Mouse (Mus musculus) mature B cell (primary cell): Measurements from ENCODE around the gene C1qtnf9.

Experiments
- in situ Hi-C: fragments of 300-500 bp; cut with MboI; formaldehyde crosslinking; loops from 2 replicates; pipeline ENCODE4 v1.14.3; 2019

Gene C1qtnf9

GRCm38 (mm10) chr14:60784427-60785315 is 16.7 kb downstream of the C1qtnf9 start, which contains the start of gene Mipep:
Mipep (plus strand) TSS chr14:60784573.
- in situ Hi-C loops, result no loop called here

- in situ Hi-C loops, result loop anchor here (10.0 kb wide), 1 partner anchor 505 kb away; no protein-coding TSS in a partner anchor
Observed at GRCm38 (mm10) chr14:60790103-60790502, 22.2 kb downstream of the C1qtnf9 start.

GRCm38 (mm10) chr14:60796600-60797322 is 28.8 kb downstream of the C1qtnf9 start:
- in situ Hi-C loops, result loop anchor here (10.0 kb wide), 1 partner anchor 498 kb away; no protein-coding TSS in a partner anchor

DNA sequence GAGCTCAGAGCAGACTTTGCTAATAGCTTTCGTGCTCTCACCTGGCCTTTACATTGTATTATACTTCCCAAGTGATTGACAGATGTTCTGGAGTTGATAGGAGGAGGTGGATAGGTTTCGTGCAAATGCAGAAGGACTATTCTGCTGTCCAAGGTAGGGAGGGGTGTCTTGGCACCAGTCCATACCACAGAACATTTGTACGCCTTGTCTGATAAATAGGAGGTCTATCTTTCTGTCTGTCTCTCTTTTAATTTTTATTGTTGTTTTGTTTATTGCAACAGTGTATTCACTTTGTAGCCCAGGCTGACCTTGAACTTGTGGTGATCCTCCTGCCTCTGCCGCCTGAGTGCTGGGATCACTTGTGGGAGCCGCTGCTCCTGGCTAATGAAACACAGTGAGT is 29.7 kb downstream of the C1qtnf9 start:
- in situ Hi-C loops, result loop anchor here (10.0 kb wide), 1 partner anchor 497 kb away; no protein-coding TSS in a partner anchor

DNA sequence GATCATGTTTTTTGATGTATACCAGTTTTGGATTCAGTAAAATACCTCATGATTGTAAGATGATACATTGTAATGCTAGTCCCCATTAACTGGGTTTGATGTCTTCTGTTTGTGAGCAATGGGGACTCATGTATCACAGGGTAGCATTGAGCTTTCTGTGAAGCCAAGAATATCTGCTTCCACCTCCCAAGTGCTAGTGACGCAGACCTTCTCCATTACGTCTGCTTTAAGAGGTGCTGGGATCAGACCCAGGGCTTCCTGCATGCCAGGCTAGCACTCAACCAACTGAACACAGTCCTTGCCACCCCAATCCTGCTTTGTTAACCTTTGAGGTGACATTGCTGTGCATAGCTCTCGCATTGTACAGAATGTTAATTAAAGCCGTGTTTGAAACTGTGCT is 30.8 kb downstream of the C1qtnf9 start:
- in situ Hi-C loops, result loop anchor here (10.0 kb wide), 1 partner anchor 496 kb away; no protein-coding TSS in a partner anchor

DNA sequence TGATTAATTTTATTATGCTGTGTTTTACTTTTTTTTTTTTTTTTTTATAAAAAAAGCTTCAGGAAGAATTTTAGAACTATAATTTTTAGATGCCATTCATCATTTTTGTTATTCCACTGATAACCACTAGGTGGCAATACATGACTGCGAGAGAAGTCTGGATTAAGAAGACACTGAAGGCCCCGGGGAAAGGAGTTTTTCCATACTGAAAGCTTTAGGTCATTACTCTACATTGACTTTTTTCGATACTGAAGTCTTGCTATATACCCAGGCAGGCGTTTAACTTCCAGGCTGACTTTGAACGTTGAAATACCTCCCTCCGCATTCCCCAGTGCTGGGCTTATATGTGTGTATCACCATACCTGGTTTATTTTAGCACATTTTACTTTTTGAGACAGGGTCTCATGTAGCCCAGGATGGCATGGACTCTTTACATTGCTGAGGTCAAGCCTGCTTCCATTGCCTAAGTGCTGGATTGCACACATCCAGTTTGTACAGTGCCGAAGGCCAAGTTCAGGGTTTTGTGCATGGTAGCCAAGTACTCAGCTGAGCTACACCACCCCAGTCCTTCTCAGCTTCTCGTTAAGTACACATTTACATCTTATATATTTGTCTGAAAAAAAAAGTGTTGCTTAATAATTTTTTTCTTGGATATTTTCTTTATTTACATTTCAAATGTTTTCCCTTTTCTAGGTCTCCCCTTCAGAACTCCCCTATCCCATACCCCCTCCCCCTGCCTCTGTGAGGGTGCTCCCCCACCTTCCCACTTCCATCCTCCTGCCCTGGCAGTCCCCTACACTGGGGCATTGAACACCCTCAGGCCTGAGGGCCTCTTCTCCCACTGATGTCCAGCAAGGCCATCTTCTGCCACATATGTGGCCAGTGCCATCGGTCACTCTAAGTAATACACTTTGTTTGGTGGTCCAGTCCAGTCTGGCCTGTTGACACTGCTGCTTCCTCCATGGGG is 32.1 kb downstream of the C1qtnf9 start:
- in situ Hi-C loops, result loop anchor here (10.0 kb wide), 2 partner anchors 295 to 495 kb away; no protein-coding TSS in a partner anchor

GRCm38 (mm10) chr14:60802026-60802425 is 34.1 kb downstream of the C1qtnf9 start:
- in situ Hi-C loops, result loop anchor here (10.0 kb wide), 1 partner anchor 293 kb away; no protein-coding TSS in a partner anchor

GRCm38 (mm10) chr14:60804978-60805377 is 37.0 kb downstream of the C1qtnf9 start:
- in situ Hi-C loops, result loop anchor here (10.0 kb wide), 1 partner anchor 290 kb away; no protein-coding TSS in a partner anchor

- in situ Hi-C loops, result loop anchor here (10.0 kb wide), 1 partner anchor 289 kb away; no protein-coding TSS in a partner anchor
Observed at GRCm38 (mm10) chr14:60805871-60806270, 37.9 kb downstream of the C1qtnf9 start.

DNA sequence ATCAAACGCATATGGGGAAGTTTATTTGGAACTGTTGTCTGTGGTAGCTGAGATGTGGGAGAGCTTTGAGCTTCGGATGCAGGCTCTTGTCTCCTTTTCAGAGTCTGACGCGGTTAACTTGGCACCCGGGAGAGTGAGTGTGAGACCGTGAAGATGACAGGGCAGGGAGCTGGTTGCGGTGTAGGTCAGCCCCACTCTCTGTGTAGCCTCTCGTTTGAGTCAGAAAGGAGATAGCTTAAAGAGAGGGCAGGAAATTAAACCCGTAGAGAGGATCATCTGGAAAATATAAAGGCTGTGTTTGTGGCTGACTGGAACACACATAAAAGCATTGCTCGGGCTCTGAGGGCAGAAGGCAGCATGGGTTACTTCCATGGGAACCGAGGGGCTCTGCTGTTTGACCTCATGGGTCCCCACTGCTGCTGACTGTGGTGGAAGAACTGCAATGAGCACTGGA is 39.0 kb downstream of the C1qtnf9 start:
- in situ Hi-C loops, result loop anchor here (10.0 kb wide), 1 partner anchor 288 kb away; no protein-coding TSS in a partner anchor

DNA sequence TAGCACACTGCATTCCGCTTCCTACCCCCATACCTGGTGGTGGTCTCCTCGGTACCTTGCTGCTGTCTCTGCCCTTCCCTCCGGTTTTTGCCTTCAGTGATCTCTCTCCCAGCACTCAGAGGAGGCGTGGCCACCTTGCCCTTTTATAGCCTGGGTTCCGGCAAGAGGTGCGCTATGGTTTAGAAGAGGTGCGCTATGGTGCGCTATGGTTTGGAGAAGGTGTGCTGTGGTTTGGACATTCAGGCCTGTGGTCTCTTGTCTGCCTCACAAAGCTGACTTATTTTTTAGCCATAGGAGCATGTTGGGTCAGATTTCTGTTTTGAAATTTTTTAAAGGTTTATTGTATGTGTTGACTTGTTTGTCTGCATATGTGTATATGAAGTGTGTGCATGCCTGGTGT is 41.9 kb downstream of the C1qtnf9 start:
- in situ Hi-C loops, result loop anchor here (10.0 kb wide), 1 partner anchor 285 kb away; no protein-coding TSS in a partner anchor

DNA sequence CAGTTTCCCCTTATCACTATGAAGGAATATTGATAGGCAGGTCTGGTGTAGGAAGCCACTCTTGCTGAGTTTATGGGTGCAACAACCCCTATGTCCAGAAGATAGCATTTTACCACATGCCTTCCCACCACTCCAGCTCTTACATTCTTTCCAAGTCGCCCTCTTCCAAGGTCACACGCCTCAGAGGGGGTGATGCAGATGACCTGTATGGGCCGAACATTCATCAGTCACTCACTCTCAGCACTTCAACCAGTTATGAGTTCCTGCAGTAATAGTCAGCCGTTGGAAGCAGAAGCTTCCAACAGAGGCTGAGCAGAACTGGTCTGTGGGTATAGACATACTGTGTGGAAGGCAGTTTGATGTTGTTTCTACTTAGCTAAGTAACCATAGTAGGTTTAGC is 43.6 kb downstream of the C1qtnf9 start:
- in situ Hi-C loops, result no loop called here

- in situ Hi-C loops, result no loop called here
Observed at GRCm38 (mm10) chr14:60815098-60815497, 47.2 kb downstream of the C1qtnf9 start.

GRCm38 (mm10) chr14:60818045-60818444 is 50.1 kb downstream of the C1qtnf9 start:
- in situ Hi-C loops, result no loop called here

GRCm38 (mm10) chr14:60830096-60830495 is 62.2 kb downstream of the C1qtnf9 start:
- in situ Hi-C loops, result no loop called here
